Mouse (Mus musculus) embryo, embryonic 9.5 days (tissue): ENCODE results near the gene Fndc7.
"Not testable (repeated sequence)": the region's sequence is repeated elsewhere in the genome, so short reads cannot be mapped to it uniquely, and the experiment has no call there.

ENCODE experiments used
- DNase-seq: peaks from one replicate; pipeline ENCODE4 v3.0.0-alpha.2; 2017; ENCODE audit errors: extremely low spot score

Fndc7 gene

DNA sequence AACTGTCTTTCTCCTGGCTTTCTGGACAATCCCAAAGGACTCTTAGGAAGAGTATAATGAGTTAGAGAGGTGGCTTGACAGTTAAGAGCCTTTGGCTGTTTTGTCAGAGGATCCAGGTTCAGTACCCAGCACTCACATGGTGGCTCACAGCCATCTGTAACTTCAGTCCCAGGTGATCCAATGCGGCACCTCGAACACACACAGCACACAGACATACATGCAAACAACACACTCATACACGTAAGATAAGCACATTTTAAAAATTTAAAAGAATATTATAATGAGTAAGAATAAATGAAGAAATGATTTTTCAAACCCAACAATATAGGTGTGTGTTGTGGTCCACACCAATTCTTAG, 2.2 kb downstream of the Fndc7 start:
- no peak for DNase-seq

- no peak for DNase-seq
These were observed 2.7 kb downstream of the Fndc7 start for GRCm38 (mm10) chr3:108886934-108887617.

GRCm38 (mm10) chr3:108885686-108886530, 3.9 kb downstream of the Fndc7 start:
- peak; percentile 64 for DNase-seq

GRCm38 (mm10) chr3:108884706-108885289, 5.0 kb downstream of the Fndc7 start:
- no peak for DNase-seq

DNA sequence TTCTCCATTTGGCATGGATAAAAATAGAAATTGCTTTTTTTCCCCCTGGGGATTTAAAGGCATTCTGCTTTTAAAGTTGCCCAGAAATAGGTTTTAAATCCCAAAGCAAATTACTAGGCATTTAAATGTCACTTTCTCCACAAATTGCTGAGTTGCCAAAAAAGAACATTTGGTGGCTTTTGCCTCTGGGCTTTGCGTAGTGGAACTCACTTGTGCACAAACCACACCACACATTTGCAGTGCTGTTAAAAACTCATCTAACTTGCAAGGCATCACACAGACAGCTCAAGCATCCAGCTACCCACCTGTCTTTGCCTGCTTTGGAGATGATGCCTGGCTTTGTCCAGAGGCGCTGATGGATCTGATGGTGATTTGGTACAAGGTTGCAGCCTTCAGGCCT, 6.7 kb downstream of the Fndc7 start:
- DNase-seq: no peak

- DNase-seq: not testable (repeated sequence)
These were observed 7.9 kb downstream of the Fndc7 start for GRCm38 (mm10) chr3:108881873-108882272.

- no peak for DNase-seq
These were observed 9.0 kb downstream of the Fndc7 start for GRCm38 (mm10) chr3:108880544-108881507.

GRCm38 (mm10) chr3:108879836-108880435, 9.9 kb downstream of the Fndc7 start:
- DNase-seq: no peak

DNA sequence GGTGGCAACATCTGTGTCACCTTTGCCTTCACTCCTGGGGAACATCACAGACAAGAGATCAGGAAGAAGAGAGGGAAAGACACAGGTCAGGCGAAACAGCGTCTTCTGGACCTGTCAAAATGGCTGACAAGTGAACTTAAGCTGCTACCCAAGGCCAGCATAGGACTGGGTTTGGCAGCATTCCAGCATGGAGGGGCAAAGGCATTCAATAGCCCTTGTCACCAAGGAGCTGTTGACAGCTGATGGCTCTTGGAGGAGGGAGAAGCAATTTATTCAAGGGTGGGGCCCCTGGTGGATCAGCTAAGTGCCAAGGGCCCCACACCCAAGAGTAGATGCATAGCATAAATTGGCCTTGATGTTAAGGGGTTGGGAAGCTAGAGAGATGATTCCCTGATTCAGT, 10.7 kb downstream of the Fndc7 start:
- DNase-seq: no peak

- DNase-seq: no peak
These were observed 19.2 kb downstream of the Fndc7 start for GRCm38 (mm10) chr3:108870631-108871030.

DNA sequence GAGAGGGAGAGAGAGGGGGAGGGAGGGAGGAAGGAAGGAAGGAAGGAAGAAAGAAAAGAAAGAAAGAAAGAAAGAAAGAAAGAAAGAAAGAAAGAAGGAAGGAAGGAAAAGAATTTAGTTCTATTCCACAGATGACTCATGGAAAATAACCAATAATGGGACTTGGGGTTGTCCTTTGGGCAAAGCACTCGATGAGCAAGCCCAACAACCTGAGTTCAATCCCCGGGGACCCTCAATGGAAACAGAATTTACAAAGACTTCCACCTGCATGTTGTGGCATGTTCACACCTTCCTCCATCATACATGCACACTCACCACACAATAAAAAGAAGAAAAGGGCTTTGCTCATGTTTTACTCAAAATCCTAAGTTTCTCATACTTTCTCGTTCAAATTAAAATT, 22.4 kb downstream of the Fndc7 start:
- DNase-seq: no peak

DNA sequence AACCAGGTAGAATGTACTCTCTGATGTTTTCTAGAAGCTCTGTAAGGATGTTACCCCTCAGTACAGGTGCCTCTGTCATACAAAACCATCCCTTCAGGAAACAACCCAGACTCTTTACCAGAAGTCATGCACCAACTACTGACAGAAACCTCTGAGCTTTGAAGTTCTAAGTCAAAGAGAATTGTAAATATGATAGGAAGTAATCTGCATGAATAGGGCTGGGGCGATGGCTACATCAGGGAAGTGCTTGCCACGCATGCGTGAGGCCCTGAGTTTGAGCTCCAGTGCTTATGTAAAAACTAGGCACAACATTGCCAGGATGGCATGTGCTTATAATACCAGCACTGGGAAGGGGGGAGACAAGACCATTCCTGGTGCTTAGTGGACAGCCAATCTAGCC, 24.1 kb downstream of the Fndc7 start:
- DNase-seq: no peak

GRCm38 (mm10) chr3:108865129-108865528, 24.7 kb downstream of the Fndc7 start:
- DNase-seq: no peak

GRCm38 (mm10) chr3:108863091-108863490, 26.7 kb downstream of the Fndc7 start:
- DNase-seq: no peak

DNA sequence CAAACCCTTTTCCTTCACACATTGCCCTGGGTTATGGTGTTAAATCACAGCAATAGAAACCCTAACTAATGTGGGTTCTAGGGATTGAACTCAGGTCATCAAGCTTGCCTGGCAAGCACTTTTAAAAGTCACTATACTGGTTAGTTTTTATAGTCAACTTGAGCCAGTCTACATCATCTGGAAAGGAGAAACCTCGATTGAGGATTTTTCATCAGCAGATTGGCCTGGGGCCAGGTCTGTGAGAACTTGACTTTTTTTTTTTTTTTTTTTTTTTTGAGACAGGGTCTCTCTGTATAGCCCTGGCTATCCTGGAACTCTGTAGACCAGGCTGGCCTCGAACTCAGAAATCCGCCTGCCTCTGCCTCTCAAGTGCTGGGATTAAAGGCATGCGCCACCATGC, 27.5 kb downstream of the Fndc7 start:
- DNase-seq: not testable (repeated sequence)

DNA sequence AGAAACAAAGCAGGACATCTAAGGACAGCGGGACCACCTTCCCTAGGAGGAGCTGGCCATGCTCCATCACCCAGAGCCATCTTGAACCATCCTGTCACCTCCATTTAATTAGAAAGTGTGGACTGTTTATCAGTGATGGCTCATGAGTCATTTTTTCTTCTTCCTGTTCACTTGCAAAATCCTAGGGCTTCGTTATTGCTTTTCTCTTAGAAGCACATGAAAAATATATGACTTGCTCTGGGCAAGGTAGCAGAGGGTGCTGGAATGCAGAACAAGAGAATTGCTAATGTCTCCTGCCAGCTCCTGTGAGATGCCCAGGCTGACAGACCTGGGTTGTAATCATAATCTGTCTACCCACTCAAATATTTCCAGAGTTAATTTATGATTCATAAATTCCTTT, 29.0 kb downstream of the Fndc7 start:
- no peak for DNase-seq

DNA sequence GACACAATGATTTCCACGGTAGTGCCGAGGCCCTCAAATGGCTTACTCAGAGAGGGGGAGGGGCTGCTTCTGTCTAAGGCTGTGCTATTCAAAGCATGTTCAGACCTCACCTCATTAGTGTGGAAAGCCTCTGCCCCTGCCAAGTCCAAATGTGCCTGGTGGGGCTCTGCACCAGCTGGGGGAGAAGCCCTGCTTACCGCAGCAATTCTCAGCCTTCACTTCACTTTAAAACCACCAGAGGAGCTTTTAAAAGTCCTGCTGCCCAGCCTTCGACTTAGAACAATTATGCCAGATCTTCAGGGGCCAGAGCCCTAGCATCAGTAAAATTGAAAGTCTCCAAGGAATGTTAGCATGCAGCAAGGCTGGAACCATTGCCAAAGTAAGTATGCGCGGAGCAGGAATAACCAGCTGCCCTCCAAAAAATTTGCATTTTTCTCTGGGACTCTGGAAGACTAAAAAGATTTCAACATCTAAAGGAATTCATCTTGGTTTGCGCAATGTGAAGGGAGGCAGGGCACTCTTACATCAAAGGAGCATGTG, 31.5 kb downstream of the Fndc7 start:
- DNase-seq: peak; percentile 38

GRCm38 (mm10) chr3:108857714-108858113, 32.1 kb downstream of the Fndc7 start:
- DNase-seq: no peak

DNA sequence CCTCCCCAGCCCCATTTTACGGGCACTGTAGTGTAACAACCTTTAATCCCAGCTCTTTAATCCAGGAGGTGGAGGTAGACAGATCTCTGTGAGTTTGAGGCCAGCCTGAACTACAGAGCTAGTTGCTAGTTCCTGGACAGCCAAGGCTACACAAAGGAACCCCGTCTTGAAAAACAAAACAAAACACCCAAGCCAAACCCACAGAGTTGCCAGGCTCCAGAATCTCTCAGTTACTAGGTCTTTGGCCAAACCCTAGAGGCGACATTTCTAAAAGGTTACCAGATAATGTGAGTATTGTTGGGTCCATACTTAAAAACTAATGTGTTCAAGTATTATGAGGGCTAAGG, 32.7 kb downstream of the Fndc7 start:
- no peak for DNase-seq

DNA sequence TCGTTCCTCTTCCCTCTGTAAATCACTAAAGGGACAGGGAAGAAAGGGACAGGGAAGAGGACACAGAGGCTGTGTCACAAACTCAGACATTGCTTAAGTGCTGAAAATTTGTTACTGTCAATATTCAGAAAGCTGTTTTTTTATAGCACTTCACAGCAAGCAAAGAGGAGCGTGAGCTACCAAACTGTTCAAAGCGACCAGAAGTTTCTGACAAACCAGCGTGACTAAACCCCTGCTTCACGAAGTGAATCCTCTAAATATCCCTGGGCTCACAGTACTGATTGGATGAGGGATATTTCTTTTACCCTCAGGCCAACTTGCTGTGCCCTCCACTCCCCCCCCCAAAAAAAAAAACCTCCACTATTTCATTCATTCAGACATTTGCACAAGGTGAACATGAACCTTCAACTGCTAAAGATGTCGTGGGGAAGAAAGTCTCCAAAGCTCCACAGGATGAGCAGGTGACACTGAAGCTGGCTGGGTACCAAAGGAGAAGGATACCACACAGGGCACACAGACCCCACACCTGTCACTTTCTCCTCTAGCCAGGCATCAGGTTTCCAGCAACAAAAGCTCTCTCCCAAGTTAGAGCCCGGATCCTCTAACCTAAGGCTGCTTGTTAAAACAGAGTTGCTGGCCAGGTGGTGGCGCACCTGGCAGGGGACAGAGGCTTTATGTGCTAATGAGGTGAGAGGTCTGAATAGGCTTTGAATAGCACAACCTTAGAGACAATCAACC, 33.3 kb downstream of the Fndc7 start:
- peak; percentile 37 for DNase-seq
